Mouse (Mus musculus): Measurements from ENCODE around the gene Vmn1r42. TPM values are rescaled to one million over a fixed set of nuclear protein-coding genes. Genes with fewer than 3 reads are reported as not detected.
"Not testable (repeated sequence)": the region's sequence is repeated elsewhere in the genome, so short reads cannot be mapped to it uniquely, and the experiment has no call there.

Gene Vmn1r42
- polyA plus RNA-seq (2014; fragmentation: Nextera tagmentation; extraction: Ambion mirVana) = not detected in 2 replicates

DNA sequence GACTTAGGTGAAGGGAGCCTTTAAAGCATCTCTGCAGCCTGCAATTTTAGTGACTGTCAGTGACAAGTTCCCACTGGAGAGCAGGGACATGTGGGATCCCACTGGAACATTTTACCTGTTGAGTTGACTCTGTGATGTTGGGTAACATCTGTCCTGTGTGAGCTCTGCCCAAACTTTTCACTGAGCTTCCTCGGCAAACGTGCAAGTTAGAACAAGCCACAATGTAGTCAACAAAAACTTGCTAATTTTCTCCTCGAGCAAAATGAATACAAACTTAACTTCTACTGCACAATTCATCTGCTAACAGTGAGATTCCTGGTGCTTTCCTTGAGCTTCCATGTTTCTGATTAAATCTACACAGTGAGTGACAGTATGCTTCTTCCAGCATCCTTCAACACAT lies at the start of gene Vmn1r42, which contains the start of gene Vmn1r43:
Vmn1r42 (minus strand) TSS at position 101 of the 400 bp plus-strand sequence.
Vmn1r43 (minus strand) TSS at position 101 of the 400 bp plus-strand sequence.
- not testable (repeated sequence) for H3K9me3 ChIP-seq (ENCODE audit: control insufficient read depth, low read length); H3K9ac ChIP-seq (ENCODE audit: low read length); H3K36me3 ChIP-seq (ENCODE audit: control insufficient read depth, insufficient read depth, low read length); H3K4me1 ChIP-seq (ENCODE audit: control insufficient read depth in 2 of 2, insufficient read depth in 2 of 2, low read length in 2 of 2); H3K4me2 ChIP-seq (ENCODE audit: low read length); H3K4me3 ChIP-seq (ENCODE audit: control insufficient read depth in 1 of 2, insufficient read depth in 1 of 2, low read depth in 1 of 2, low read length in 2 of 2); H3K27ac ChIP-seq (replicated peaks in 1 of 2; ENCODE audit: control insufficient read depth in 1 of 2, insufficient read depth in 1 of 2, low read depth in 2 of 2, low read length in 2 of 2); ATAC-seq (ENCODE audit: insufficient number of reproducible peaks, insufficient read depth, low FRiP score, low read depth); H3K27me3 ChIP-seq (ENCODE audit: control insufficient read depth, insufficient read depth, low read length)
- 64% methylated on average over 3 of the region's 3 CpGs for WGBS

DNA sequence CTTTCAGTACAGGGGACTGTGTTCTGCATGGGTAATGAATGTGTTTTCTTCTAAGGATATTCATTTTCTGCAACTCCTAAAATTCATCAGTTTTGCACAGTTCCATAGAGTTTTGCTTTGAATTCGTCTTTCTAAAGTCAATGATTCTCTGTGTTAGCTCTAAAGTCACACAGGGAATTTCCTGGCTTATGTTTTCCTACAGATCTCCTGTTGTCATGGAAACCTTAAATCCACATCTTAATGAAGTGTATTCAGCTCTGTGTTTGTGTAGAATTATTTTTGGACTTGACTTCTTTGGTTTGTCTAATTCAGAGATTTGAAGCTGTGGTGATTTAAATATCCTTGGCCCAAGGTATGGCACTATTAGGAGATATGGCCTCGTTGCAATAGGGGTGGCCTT lies 7.6 kb upstream of the Vmn1r42 start:
- H3K9me3 ChIP-seq (ENCODE audit: control insufficient read depth, low read length) = no peaks in the 10 kb centered on the region
- no peaks in the 10 kb centered on the region for H3K4me1 ChIP-seq (ENCODE audit: control insufficient read depth in 2 of 2, insufficient read depth in 2 of 2, low read length in 2 of 2)
- WGBS = 40% methylated on average over 2 of the region's 2 CpGs
- H3K9ac ChIP-seq (ENCODE audit: low read length) = no peak overlapping the region
- H3K4me2 ChIP-seq (ENCODE audit: low read length) = no peak overlapping the region
- ATAC-seq (ENCODE audit: insufficient number of reproducible peaks, insufficient read depth, low FRiP score, low read depth) = no peak
- no peaks in the 10 kb centered on the region for H3K36me3 ChIP-seq (ENCODE audit: control insufficient read depth, insufficient read depth, low read length)
- no peak overlapping the region for H3K4me3 ChIP-seq (ENCODE audit: control insufficient read depth in 1 of 2, insufficient read depth in 1 of 2, low read depth in 1 of 2, low read length in 2 of 2)
- H3K27me3 ChIP-seq (ENCODE audit: control insufficient read depth, insufficient read depth, low read length) = no peaks in the 10 kb centered on the region
- H3K27ac ChIP-seq (replicated peaks in 1 of 2; ENCODE audit: control insufficient read depth in 1 of 2, insufficient read depth in 1 of 2, low read depth in 2 of 2, low read length in 2 of 2) = no peak overlapping the region

DNA sequence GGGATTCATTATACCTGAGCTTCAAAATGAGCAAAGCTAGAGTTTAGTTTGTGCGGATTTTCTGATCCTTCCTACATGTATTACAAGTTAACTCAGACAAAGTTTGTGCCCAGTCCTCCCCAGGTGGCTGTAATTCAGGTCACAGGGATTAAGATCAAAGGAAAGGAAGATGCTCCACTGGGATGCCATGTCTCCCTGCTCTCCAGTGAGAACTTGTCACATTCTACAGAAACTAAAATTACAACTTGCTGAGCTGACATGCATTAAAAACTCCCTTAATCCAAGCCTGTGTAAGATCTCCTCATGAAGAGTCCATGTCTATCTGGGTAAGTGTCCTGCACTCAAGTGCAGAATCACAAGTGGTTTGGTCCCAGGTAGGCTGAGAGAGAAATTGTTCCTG lies 7.1 kb upstream of the Vmn1r42 start, which contains the start of gene Vmn1r44:
Vmn1r44 (plus strand) TSS at position 301 of the 400 bp plus-strand sequence.
- Histone ChIP-seq H3K9ac (ENCODE audit: low read length) (no peak within 1 kb of the TSS), H3K9me3 (ENCODE audit: control insufficient read depth, low read length) (no peaks in the 10 kb centered on the region), H3K4me1 (ENCODE audit: control insufficient read depth in 2 of 2, insufficient read depth in 2 of 2, low read length in 2 of 2) (no peaks in the 10 kb centered on the region), H3K27ac (replicated peaks in 1 of 2; ENCODE audit: control insufficient read depth in 1 of 2, insufficient read depth in 1 of 2, low read depth in 2 of 2, low read length in 2 of 2) (no peak within 1 kb of the TSS), H3K27me3 (ENCODE audit: control insufficient read depth, insufficient read depth, low read length) (no peaks in the 10 kb centered on the region), H3K4me2 (ENCODE audit: low read length) (no peak within 1 kb of the TSS), H3K4me3 (ENCODE audit: control insufficient read depth in 1 of 2, insufficient read depth in 1 of 2, low read depth in 1 of 2, low read length in 2 of 2) (no peak within 1 kb of the TSS), H3K36me3 (ENCODE audit: control insufficient read depth, insufficient read depth, low read length) (no peaks in the 10 kb centered on the region)
- ATAC-seq (ENCODE audit: insufficient number of reproducible peaks, insufficient read depth, low FRiP score, low read depth) = no peak
- WGBS = 67% methylated on average over 1 of the region's 1 CpGs

DNA sequence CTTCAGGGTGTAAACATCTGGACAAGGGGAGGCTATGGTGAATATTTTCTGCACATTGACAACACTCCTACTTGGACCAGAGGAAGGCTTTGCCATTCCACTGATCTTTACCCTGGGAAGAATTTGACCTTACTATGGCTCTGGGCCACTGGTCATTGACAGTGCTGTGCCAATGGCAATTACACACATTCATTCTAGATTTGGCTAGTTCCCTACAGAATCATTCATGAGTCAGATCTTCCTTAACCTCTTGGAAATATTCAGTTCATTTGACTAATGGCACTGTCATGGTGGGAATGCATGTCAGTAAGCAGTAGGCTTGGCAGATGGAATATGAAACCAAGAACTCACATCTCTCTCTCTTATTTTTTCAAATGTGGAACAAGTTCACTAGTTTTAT lies 4.7 kb upstream of the Vmn1r42 start:
- H3K4me2 ChIP-seq (ENCODE audit: low read length) = no peak overlapping the region
- H3K9ac ChIP-seq (ENCODE audit: low read length) = no peak overlapping the region
- H3K9me3 ChIP-seq (ENCODE audit: control insufficient read depth, low read length) = no peaks in the 10 kb centered on the region
- no peaks in the 10 kb centered on the region for H3K27me3 ChIP-seq (ENCODE audit: control insufficient read depth, insufficient read depth, low read length)
- no peaks in the 10 kb centered on the region for H3K4me1 ChIP-seq (ENCODE audit: control insufficient read depth in 2 of 2, insufficient read depth in 2 of 2, low read length in 2 of 2)
- H3K36me3 ChIP-seq (ENCODE audit: control insufficient read depth, insufficient read depth, low read length) = no peaks in the 10 kb centered on the region
- no peak overlapping the region for H3K27ac ChIP-seq (replicated peaks in 1 of 2; ENCODE audit: control insufficient read depth in 1 of 2, insufficient read depth in 1 of 2, low read depth in 2 of 2, low read length in 2 of 2)
- no peak overlapping the region for H3K4me3 ChIP-seq (ENCODE audit: control insufficient read depth in 1 of 2, insufficient read depth in 1 of 2, low read depth in 1 of 2, low read length in 2 of 2)
- no peak for ATAC-seq (ENCODE audit: insufficient number of reproducible peaks, insufficient read depth, low FRiP score, low read depth)

DNA sequence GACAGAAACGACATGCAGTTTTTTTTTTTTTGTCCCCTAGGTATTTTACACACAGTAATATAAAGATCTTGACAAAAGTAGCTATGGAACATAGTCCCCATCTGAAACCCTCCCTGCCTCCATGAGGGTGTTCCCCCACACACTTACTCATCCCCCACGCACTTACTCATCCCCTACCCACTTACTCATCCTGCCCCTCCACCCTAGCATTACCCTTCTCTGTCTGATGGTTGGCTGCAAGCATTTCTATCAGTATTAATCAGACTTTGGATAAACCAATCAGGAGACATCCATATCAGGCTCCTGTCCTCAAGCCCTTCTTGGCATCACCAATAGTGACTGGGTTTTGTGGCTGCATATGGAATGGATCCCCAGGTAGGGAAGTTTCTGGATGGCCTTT lies 750 bp upstream of the Vmn1r42 start:
- Histone ChIP-seq H3K27ac (replicated peaks in 1 of 2; ENCODE audit: control insufficient read depth in 1 of 2, insufficient read depth in 1 of 2, low read depth in 2 of 2, low read length in 2 of 2) (no peak overlapping the region), H3K36me3 (ENCODE audit: control insufficient read depth, insufficient read depth, low read length) (no peaks in the 10 kb centered on the region), H3K4me3 (ENCODE audit: control insufficient read depth in 1 of 2, insufficient read depth in 1 of 2, low read depth in 1 of 2, low read length in 2 of 2) (no peak overlapping the region), H3K9me3 (ENCODE audit: control insufficient read depth, low read length) (no peaks in the 10 kb centered on the region), H3K4me1 (ENCODE audit: control insufficient read depth in 2 of 2, insufficient read depth in 2 of 2, low read length in 2 of 2) (no peaks in the 10 kb centered on the region), H3K4me2 (ENCODE audit: low read length) (no peak overlapping the region), H3K9ac (ENCODE audit: low read length) (no peak overlapping the region), H3K27me3 (ENCODE audit: control insufficient read depth, insufficient read depth, low read length) (no peaks in the 10 kb centered on the region)
- WGBS = 61% methylated on average over 2 of the region's 2 CpGs
- no peak for ATAC-seq (ENCODE audit: insufficient number of reproducible peaks, insufficient read depth, low FRiP score, low read depth)

DNA sequence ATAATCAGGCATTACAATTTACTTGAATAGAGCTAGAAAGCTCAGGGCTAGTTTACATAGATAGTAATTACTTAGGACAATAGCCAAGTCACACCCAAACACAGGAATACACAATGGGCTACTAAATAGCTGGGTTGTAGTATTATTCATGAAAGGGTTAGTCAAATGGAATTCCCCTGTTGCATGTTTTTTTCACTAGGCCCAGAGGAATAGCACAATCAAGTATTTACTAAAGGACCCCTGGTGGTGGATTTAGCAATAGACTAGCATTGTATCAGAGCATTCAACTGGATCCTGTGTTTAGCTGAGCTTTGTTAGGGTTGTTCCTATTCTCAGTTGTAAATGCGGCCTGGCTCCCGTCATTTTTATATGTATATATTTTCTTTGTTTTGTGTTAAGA lies 8.2 kb downstream of the Vmn1r42 start:
- ATAC-seq (ENCODE audit: insufficient number of reproducible peaks, insufficient read depth, low FRiP score, low read depth) = no peak
- no peaks in the 10 kb centered on the region for H3K27me3 ChIP-seq (ENCODE audit: control insufficient read depth, insufficient read depth, low read length)
- H3K9ac ChIP-seq (ENCODE audit: low read length) = no peak overlapping the region
- H3K9me3 ChIP-seq (ENCODE audit: control insufficient read depth, low read length) = peaks cover 7% of the 10 kb centered on the region
- H3K27ac ChIP-seq (replicated peaks in 1 of 2; ENCODE audit: control insufficient read depth in 1 of 2, insufficient read depth in 1 of 2, low read depth in 2 of 2, low read length in 2 of 2) = no peak overlapping the region
- no peaks in the 10 kb centered on the region for H3K4me1 ChIP-seq (ENCODE audit: control insufficient read depth in 2 of 2, insufficient read depth in 2 of 2, low read length in 2 of 2)
- no peak overlapping the region for H3K4me3 ChIP-seq (ENCODE audit: control insufficient read depth in 1 of 2, insufficient read depth in 1 of 2, low read depth in 1 of 2, low read length in 2 of 2)
- H3K4me2 ChIP-seq (ENCODE audit: low read length) = no peak overlapping the region
- 86% methylated on average over 2 of the region's 2 CpGs for WGBS
- H3K36me3 ChIP-seq (ENCODE audit: control insufficient read depth, insufficient read depth, low read length) = no peaks in the 10 kb centered on the region

DNA sequence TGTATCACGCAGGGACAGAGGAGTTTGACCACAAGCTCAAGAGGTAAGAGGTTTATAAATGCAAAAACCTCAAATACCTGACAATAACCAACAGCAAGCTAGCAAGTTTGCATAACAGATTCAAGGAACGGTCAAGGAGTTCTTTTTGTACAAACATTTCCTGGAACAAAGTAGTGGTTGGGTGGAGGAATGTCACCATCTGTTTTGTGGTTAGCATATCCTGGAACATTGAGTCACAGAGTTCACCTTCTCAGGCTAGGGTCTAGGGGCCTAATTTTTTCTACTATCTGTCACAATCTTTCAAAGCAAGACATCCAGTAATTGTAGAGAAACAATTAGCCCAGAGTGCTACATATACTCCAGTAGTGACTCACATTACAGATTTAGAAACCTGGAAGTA lies 8.9 kb downstream of the Vmn1r42 start:
- no peak overlapping the region for H3K27ac ChIP-seq (replicated peaks in 1 of 2; ENCODE audit: control insufficient read depth in 1 of 2, insufficient read depth in 1 of 2, low read depth in 2 of 2, low read length in 2 of 2)
- no peak overlapping the region for H3K9ac ChIP-seq (ENCODE audit: low read length)
- no peaks in the 10 kb centered on the region for H3K36me3 ChIP-seq (ENCODE audit: control insufficient read depth, insufficient read depth, low read length)
- no peak for ATAC-seq (ENCODE audit: insufficient number of reproducible peaks, insufficient read depth, low FRiP score, low read depth)
- H3K27me3 ChIP-seq (ENCODE audit: control insufficient read depth, insufficient read depth, low read length) = no peaks in the 10 kb centered on the region
- WGBS = 94% methylated on average over 2 of the region's 2 CpGs
- peaks cover 10% of the 10 kb centered on the region for H3K9me3 ChIP-seq (ENCODE audit: control insufficient read depth, low read length)
- H3K4me1 ChIP-seq (ENCODE audit: control insufficient read depth in 2 of 2, insufficient read depth in 2 of 2, low read length in 2 of 2) = no peaks in the 10 kb centered on the region
- no peak overlapping the region for H3K4me3 ChIP-seq (ENCODE audit: control insufficient read depth in 1 of 2, insufficient read depth in 1 of 2, low read depth in 1 of 2, low read length in 2 of 2)
- no peak overlapping the region for H3K4me2 ChIP-seq (ENCODE audit: low read length)

DNA sequence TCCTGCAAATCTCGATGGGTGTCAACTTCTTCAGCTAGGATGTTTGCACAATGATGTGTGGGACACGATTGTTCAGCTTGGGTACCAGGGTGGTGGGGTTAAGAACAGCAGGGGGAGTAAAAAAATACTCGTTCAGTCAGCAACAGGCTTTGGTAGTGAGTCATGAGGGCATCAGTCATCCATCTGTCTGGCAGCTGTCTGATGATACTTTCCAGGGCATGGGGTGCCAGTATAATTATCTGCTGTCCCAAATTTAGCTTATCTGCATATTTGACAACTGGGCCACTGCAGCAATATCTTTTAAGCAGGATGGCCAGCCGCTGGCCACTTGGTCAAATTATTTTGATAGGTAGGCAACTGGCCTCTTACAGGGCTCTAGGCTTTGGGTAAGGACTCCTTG lies 12.4 kb downstream of the Vmn1r42 start:
- Histone ChIP-seq H3K9me3 (ENCODE audit: control insufficient read depth, low read length) (peaks cover 10% of the 10 kb centered on the region), H3K27me3 (ENCODE audit: control insufficient read depth, insufficient read depth, low read length) (no peaks in the 10 kb centered on the region), H3K4me1 (ENCODE audit: control insufficient read depth in 2 of 2, insufficient read depth in 2 of 2, low read length in 2 of 2) (no peaks in the 10 kb centered on the region), H3K9ac (ENCODE audit: low read length) (no peak overlapping the region), H3K36me3 (ENCODE audit: control insufficient read depth, insufficient read depth, low read length) (no peaks in the 10 kb centered on the region), H3K4me2 (ENCODE audit: low read length) (no peak overlapping the region), H3K4me3 (ENCODE audit: control insufficient read depth in 1 of 2, insufficient read depth in 1 of 2, low read depth in 1 of 2, low read length in 2 of 2) (no peak overlapping the region), H3K27ac (replicated peaks in 1 of 2; ENCODE audit: control insufficient read depth in 1 of 2, insufficient read depth in 1 of 2, low read depth in 2 of 2, low read length in 2 of 2) (no peak overlapping the region)
- WGBS = 47% methylated on average over 4 of the region's 4 CpGs
- no peak for ATAC-seq (ENCODE audit: insufficient number of reproducible peaks, insufficient read depth, low FRiP score, low read depth)

All from heart, embryonic 14.5 days (tissue).